8 mouse cellular contexts compared by ENCODE assay signal in the genomic region with DNA sequence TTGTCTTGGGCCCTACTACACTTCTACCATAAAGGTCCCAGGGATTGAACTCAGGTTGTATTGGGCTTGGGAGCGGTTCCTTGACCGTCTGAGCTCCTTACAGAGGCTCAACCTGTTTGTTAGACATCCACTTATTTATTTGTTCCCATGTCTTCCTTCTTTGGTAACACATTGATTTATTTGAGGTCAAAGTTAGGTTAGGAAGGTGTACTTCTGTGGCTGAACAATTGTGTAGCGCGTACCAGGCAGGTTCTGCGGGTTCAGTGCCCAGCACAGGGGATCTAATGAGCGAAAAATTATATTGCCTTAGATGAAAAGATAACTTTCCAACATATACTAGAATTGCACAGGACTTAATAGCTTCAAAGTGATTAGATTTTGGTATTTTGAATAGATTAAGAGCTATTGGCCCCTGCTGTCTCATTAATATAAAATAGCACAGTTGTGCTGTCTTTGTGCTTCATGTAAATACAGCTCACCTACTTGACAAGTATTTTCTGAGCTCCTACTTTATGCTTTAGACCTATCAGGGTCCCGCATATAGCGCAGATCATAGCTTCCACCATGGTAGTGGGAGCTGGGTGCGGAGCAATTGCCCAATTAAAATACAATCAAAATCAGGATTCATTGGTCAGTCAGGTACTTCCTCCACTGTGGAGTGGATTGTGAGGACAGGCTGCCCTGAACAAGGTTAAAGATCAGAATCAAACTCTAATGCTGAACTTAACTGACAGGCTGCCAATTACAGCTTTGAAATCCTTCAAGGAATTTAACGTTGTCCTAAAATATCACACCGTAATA. TPM values are rescaled to one million over a fixed set of nuclear protein-coding genes. Genes with fewer than 3 reads are reported as not detected.
DNase-seq lines count a peak whose midpoint lies in the region; ATAC-seq and TF ChIP-seq lines count a peak whose summit lies in the region.

No protein-coding gene starts in this region.

- H3K4me3 ChIP-seq in kidney, embryonic 15.5 days (replicated peaks), result peak overlapping the region; percentile 92
- peak overlapping the region; percentile 80 for H3K4me3 ChIP-seq in hindbrain, embryonic 13.5 days
- H3K4me3 ChIP-seq in lung, embryonic 15.5 days, result peak overlapping the region; percentile 93
- H3K4me3 ChIP-seq in stomach, postnatal 0 days (ENCODE audit: low read depth, low read length), result peak overlapping the region; percentile 96

- H3K4me1 ChIP-seq in kidney, embryonic 15.5 days, result peaks cover 17% of the 10 kb centered on the region
- peaks cover 20% of the 10 kb centered on the region for H3K4me1 ChIP-seq in hindbrain, embryonic 13.5 days (replicated peaks)
- H3K4me1 ChIP-seq in lung, embryonic 15.5 days, result peaks cover 18% of the 10 kb centered on the region; the same call in 1 of the 2 replicates
- 0 out of 2 replicates have a peak, but pooled peaks cover 3% of the 10 kb centered on the region for H3K4me1 ChIP-seq in stomach, postnatal 0 days (replicated peaks; ENCODE audit: control insufficient read depth, insufficient read depth)

- peak overlapping the region; percentile 77 for H3K9ac ChIP-seq in kidney, embryonic 15.5 days
- H3K9ac ChIP-seq in hindbrain, embryonic 13.5 days, result peak overlapping the region; percentile 84
- H3K9ac ChIP-seq in lung, embryonic 15.5 days, result peak overlapping the region; percentile 69
- H3K9ac ChIP-seq in stomach, postnatal 0 days (ENCODE audit: low read length), result peak overlapping the region; percentile 87

- TF ChIP-seq CTCF in stomach, postnatal 0 days (IDR thresholded peaks at IDR 0.05; ENCODE audit: low read depth), result no peak

- 40% methylated on average over 11 of the region's 11 CpGs for WGBS in kidney, embryonic 15.5 days
- WGBS in hindbrain, embryonic 13.5 days, result 46% methylated on average over 11 of the region's 11 CpGs
- WGBS in lung, embryonic 15.5 days, result 44% methylated on average over 11 of the region's 11 CpGs
- 35% methylated on average over 11 of the region's 11 CpGs for WGBS in stomach, postnatal 0 days

- H3K27ac ChIP-seq in kidney, embryonic 15.5 days, result peak overlapping the region; percentile 100
- H3K27ac ChIP-seq in hindbrain, embryonic 13.5 days, result peak overlapping the region; percentile 99
- peak overlapping the region; percentile 99 for H3K27ac ChIP-seq in lung, embryonic 15.5 days
- peak overlapping the region; percentile 100 for H3K27ac ChIP-seq in stomach, postnatal 0 days (replicated peaks)

- H3K36me3 ChIP-seq in kidney, embryonic 15.5 days, result peaks cover 3% of the 10 kb centered on the region; the same call in 1 of the 2 replicates
- H3K36me3 ChIP-seq in hindbrain, embryonic 13.5 days, result no peaks in the 10 kb centered on the region
- H3K36me3 ChIP-seq in lung, embryonic 15.5 days, result no peaks in the 10 kb centered on the region
- H3K36me3 ChIP-seq in stomach, postnatal 0 days (ENCODE audit: control insufficient read depth, insufficient read depth, low read length), result no peaks in the 10 kb centered on the region

- ATAC-seq in kidney, embryonic 15.5 days (replicated peaks; ENCODE audit: low FRiP score), result no peak
- 0 out of 2 replicates have a peak, but pooled peaks have one; percentile 4 for ATAC-seq in hindbrain, embryonic 13.5 days (ENCODE audit: low FRiP score)
- ATAC-seq in lung, embryonic 15.5 days (ENCODE audit: borderline replicate concordance, extremely low read depth, low FRiP score, low TSS enrichment), result no peak
- ATAC-seq in stomach, postnatal 0 days (ENCODE audit: low FRiP score, low TSS enrichment), result no peak

- DNase-seq in kidney, adult 11 months, result no peak
- peak; percentile 24 for DNase-seq in embryo, embryonic 11 days
- DNase-seq in stomach, postnatal 0 days (ENCODE audit: low spot score), result no peak
- no peak for DNase-seq in frontal cortex, postnatal 25 days (ENCODE audit: low spot score in 2 of 2)
- no peak for DNase-seq in yolk sac, embryonic 10.5 days (ENCODE audit: low spot score)

- H3K4me2 ChIP-seq in kidney, embryonic 15.5 days, result peak overlapping the region; percentile 70
- H3K4me2 ChIP-seq in hindbrain, embryonic 13.5 days, result peak overlapping the region; percentile 82
- peak overlapping the region; percentile 66 for H3K4me2 ChIP-seq in lung, embryonic 15.5 days
- H3K4me2 ChIP-seq in stomach, postnatal 0 days (replicated peaks; ENCODE audit: low read depth), result peak overlapping the region; percentile 56

- H3K27me3 ChIP-seq in kidney, embryonic 15.5 days, result no peaks in the 10 kb centered on the region
- no peaks in the 10 kb centered on the region for H3K27me3 ChIP-seq in hindbrain, embryonic 13.5 days
- H3K27me3 ChIP-seq in lung, embryonic 15.5 days, result no peaks in the 10 kb centered on the region
- H3K27me3 ChIP-seq in stomach, postnatal 0 days (ENCODE audit: control insufficient read depth, insufficient read depth, low read length), result no peaks in the 10 kb centered on the region

- TF ChIP-seq EP300 in stomach, postnatal 0 days (optimal IDR thresholded peaks at IDR 0.05), result no peak

- H3K9me3 ChIP-seq in kidney, embryonic 15.5 days (replicated peaks), result no peaks in the 10 kb centered on the region
- no peaks in the 10 kb centered on the region for H3K9me3 ChIP-seq in hindbrain, embryonic 13.5 days
- H3K9me3 ChIP-seq in lung, embryonic 15.5 days, result no peaks in the 10 kb centered on the region
- H3K9me3 ChIP-seq in stomach, postnatal 0 days (ENCODE audit: control insufficient read depth, low read length), result no peaks in the 10 kb centered on the region

RNA-seq across cellular contexts. Expression of a gene that starts 1.1 kb away (rescaled TPM):
- polyA plus RNA-seq in kidney, embryonic 15.5 days (2015; fragmentation: Nextera tagmentation; extraction: Ambion mirVana), result 128 and 134 TPM in 2 replicates
- polyA plus RNA-seq in hindbrain, embryonic 13.5 days (2015; fragmentation: Nextera tagmentation; extraction: Ambion mirVana), result 127 and 138 TPM in 2 replicates
- polyA plus RNA-seq in lung, embryonic 15.5 days (2015; fragmentation: Nextera tagmentation; extraction: Ambion mirVana), result 117 and 124 TPM in 2 replicates
- 36.7 and 39.4 TPM in 2 replicates for polyA plus RNA-seq in stomach, postnatal 0 days (2015; fragmentation: Nextera tagmentation; extraction: Ambion mirVana)

RNA-seq across cellular contexts. Expression of a gene that starts 36.4 kb away (rescaled TPM):
- polyA plus RNA-seq in kidney, embryonic 15.5 days (2015; fragmentation: Nextera tagmentation; extraction: Ambion mirVana), result 2.4 and 2.7 TPM in 2 replicates
- polyA plus RNA-seq in hindbrain, embryonic 13.5 days (2015; fragmentation: Nextera tagmentation; extraction: Ambion mirVana), result 0.36 and 1.4 TPM in 2 replicates
- 2.2 and 3.1 TPM in 2 replicates for polyA plus RNA-seq in lung, embryonic 15.5 days (2015; fragmentation: Nextera tagmentation; extraction: Ambion mirVana)
- polyA plus RNA-seq in stomach, postnatal 0 days (2015; fragmentation: Nextera tagmentation; extraction: Ambion mirVana), result 0.63 and 0.71 TPM in 2 replicates
